Mouse (Mus musculus) MEL (cell line): Measurements from ENCODE around the gene Chd6. TPM values are rescaled to one million over a fixed set of nuclear protein-coding genes. Genes with fewer than 3 reads are reported as not detected.

Experiments
- DNase-seq: peaks from one replicate; pipeline ENCODE4 v3.0.0; 2011; ENCODE audit warnings: low read depth, low spot score
- H3K27ac ChIP-seq: 2 replicates; pipeline ENCODE4 v1.5.1; 2012; ENCODE audit warnings: low read depth, mild to moderate bottlenecking, control low read depth, low read length, moderate library complexity; ENCODE audit not compliant: control insufficient read depth
- H3K27me3 ChIP-seq, 2 experiments: fragments of 150-350 bp in 1 of 2; sonication (generic) in 1 of 2; 2 replicates each; pipeline ENCODE4 v1.6.1; 2012; ENCODE audit warnings: low read length in 2 of 2, mild to moderate bottlenecking in 2 of 2, improper control_type of control experiment in 1 of 2, moderate library complexity in 1 of 2; ENCODE audit not compliant: insufficient read depth in 2 of 2, control insufficient read depth in 1 of 2
- H3K36me3 ChIP-seq, 2 experiments: 2 replicates each; pipeline ENCODE4 v1.6.1; 2012 to 2014; ENCODE audit warnings: low read length in 2 of 2, improper control_type of control experiment in 1 of 2, inconsistent platforms in 1 of 2, mild to moderate bottlenecking in 1 of 2; ENCODE audit not compliant: insufficient read depth in 2 of 2, control insufficient read depth in 1 of 2
- H3K4me1 ChIP-seq, 2 experiments: fragments of 150-350 bp in 1 of 2; sonication (generic) in 1 of 2; 2 replicates each; pipeline ENCODE4 v1.6.1; 2012; ENCODE audit warnings: low read length in 2 of 2, improper control_type of control experiment in 1 of 2, mild to moderate bottlenecking in 1 of 2; ENCODE audit not compliant: insufficient read depth in 2 of 2, control insufficient read depth in 1 of 2
- H3K4me3 ChIP-seq, 2 experiments: fragments of 150-350 bp in 1 of 2; sonication (generic) in 1 of 2; 2 replicates each; pipeline ENCODE4 v1.5.1; 2012; ENCODE audit warnings: low read depth in 2 of 2, low read length in 2 of 2, mild to moderate bottlenecking in 2 of 2, moderate library complexity in 2 of 2, control low read depth in 1 of 2, improper control_type of control experiment in 1 of 2; ENCODE audit not compliant: control insufficient read depth in 1 of 2, insufficient read depth in 1 of 2
- H3K79me2 ChIP-seq: 2 replicates; pipeline ENCODE4 v1.6.1; 2012; ENCODE audit warnings: mild to moderate bottlenecking, low read length, moderate library complexity; ENCODE audit not compliant: control insufficient read depth, poor library complexity, insufficient read depth
- H3K9ac ChIP-seq: 2 replicates; pipeline ENCODE4 v1.6.1; 2012; ENCODE audit warnings: low read depth, mild to moderate bottlenecking, control low read depth, low read length, moderate library complexity; ENCODE audit not compliant: control insufficient read depth, poor library complexity, severe bottlenecking
- H3K9me3 ChIP-seq: fragments of 150-350 bp; sonication (generic); replicated peaks from 2 replicates; pipeline ENCODE4 v1.6.1; 2012; ENCODE audit warnings: mild to moderate bottlenecking, low read length, improper control_type of control experiment, moderate library complexity; ENCODE audit not compliant: insufficient read depth
- CHD1 ChIP-seq: IDR thresholded peaks from 2 replicates; pipeline ENCODE4 v1.6.1; 2012; ENCODE audit warnings: low read depth, mild to moderate bottlenecking, inconsistent platforms, low read length, improper control_type of control experiment
- E2F4 ChIP-seq: IDR thresholded peaks from 2 replicates; pipeline ENCODE4 v1.6.1; 2011; ENCODE audit warnings: low read depth, low read length, improper control_type of control experiment, borderline replicate concordance
- ELF1 ChIP-seq: IDR thresholded peaks from 2 replicates; pipeline ENCODE4 v1.6.1; 2014; ENCODE audit warnings: low read depth, mild to moderate bottlenecking, inconsistent platforms, low read length, improper control_type of control experiment, moderate library complexity
- EP300 ChIP-seq, 2 experiments: IDR thresholded peaks; 2 replicates each; pipeline ENCODE4 v1.6.1; 2011; ENCODE audit warnings: improper control_type of control experiment in 2 of 2, low read length in 2 of 2, low read depth in 1 of 2, mild to moderate bottlenecking in 1 of 2
- GABPA ChIP-seq: IDR thresholded peaks from 2 replicates; pipeline ENCODE4 v1.6.1; 2012; ENCODE audit warnings: low read depth, mild to moderate bottlenecking, inconsistent platforms, low read length, improper control_type of control experiment, moderate library complexity
- GATA1 ChIP-seq: IDR thresholded peaks from 2 replicates; pipeline ENCODE4 v1.6.1; 2011; ENCODE audit warnings: low read depth, low read length, improper control_type of control experiment
- HCFC1 ChIP-seq: IDR thresholded peaks from 2 replicates; pipeline ENCODE4 v1.6.1; 2012; ENCODE audit warnings: low read depth, mild to moderate bottlenecking, inconsistent platforms, low read length, improper control_type of control experiment, moderate library complexity
- JUND ChIP-seq: IDR thresholded peaks from 2 replicates; pipeline ENCODE4 v1.6.1; 2011; ENCODE audit warnings: low read depth, mild to moderate bottlenecking, improper control_type of control experiment, low read length
- KAT2A ChIP-seq: conservative IDR thresholded peaks from 2 replicates; pipeline ENCODE4 v1.6.1; 2012; ENCODE audit warnings: low read depth, low read length, improper control_type of control experiment, inconsistent platforms
- MAFK ChIP-seq: IDR thresholded peaks from 2 replicates; pipeline ENCODE4 v1.6.1; 2011; ENCODE audit warnings: low read depth, mild to moderate bottlenecking, low read length, improper control_type of control experiment, borderline replicate concordance
- MAX ChIP-seq: IDR thresholded peaks from 2 replicates; pipeline ENCODE4 v1.6.1; 2011; ENCODE audit warnings: low read length, improper control_type of control experiment
- MAZ ChIP-seq: IDR thresholded peaks from 2 replicates; pipeline ENCODE4 v1.6.1; 2012; ENCODE audit warnings: low read depth, mild to moderate bottlenecking, inconsistent platforms, low read length, improper control_type of control experiment
- MYB ChIP-seq: IDR thresholded peaks from 2 replicates; pipeline ENCODE4 v1.6.1; 2011; ENCODE audit warnings: mild to moderate bottlenecking, low read depth, low read length, improper control_type of control experiment
- POLR2A ChIP-seq, 2 experiments: IDR thresholded peaks; 2 replicates each; pipeline ENCODE4 v1.6.1; 2011 to 2012; ENCODE audit warnings: low read length in 2 of 2, mild to moderate bottlenecking in 2 of 2, control low read depth in 1 of 2, improper control_type of control experiment in 1 of 2, low read depth in 1 of 2, moderate library complexity in 1 of 2; ENCODE audit not compliant: control insufficient read depth in 1 of 2, insufficient read depth in 1 of 2, poor library complexity in 1 of 2
- RCOR1 ChIP-seq: IDR thresholded peaks from 2 replicates; pipeline ENCODE4 v1.6.1; 2012; ENCODE audit warnings: low read depth, mild to moderate bottlenecking, inconsistent platforms, low read length, improper control_type of control experiment
- SMC3 ChIP-seq: IDR thresholded peaks from 2 replicates; pipeline ENCODE4 v1.6.1; 2011; ENCODE audit warnings: low read depth, low read length, improper control_type of control experiment
- TBP ChIP-seq: IDR thresholded peaks from 2 replicates; pipeline ENCODE4 v1.8.0; 2011; ENCODE audit warnings: low read depth, low read length, improper control_type of control experiment
- TCF12 ChIP-seq: IDR thresholded peaks from 2 replicates; pipeline ENCODE4 v1.6.1; 2014; ENCODE audit warnings: low read depth, mild to moderate bottlenecking, inconsistent platforms, low read length, improper control_type of control experiment, moderate library complexity
- UBTF ChIP-seq: IDR thresholded peaks from 2 replicates; pipeline ENCODE4 v1.6.1; 2012; ENCODE audit warnings: low read depth, mild to moderate bottlenecking, inconsistent platforms, low read length, improper control_type of control experiment, moderate library complexity, borderline replicate concordance; ENCODE audit not compliant: insufficient read depth
- USF1 ChIP-seq: IDR thresholded peaks from 2 replicates; pipeline ENCODE4 v1.6.1; 2014; ENCODE audit warnings: low read depth, mild to moderate bottlenecking, inconsistent platforms, low read length, improper control_type of control experiment, moderate library complexity
- USF2 ChIP-seq, 2 experiments: IDR thresholded peaks; 2 replicates each; pipeline ENCODE4 v1.6.1; 2011 to 2012; ENCODE audit warnings: improper control_type of control experiment in 2 of 2, low read length in 2 of 2, borderline replicate concordance in 1 of 2, inconsistent platforms in 1 of 2, low read depth in 1 of 2, mild to moderate bottlenecking in 1 of 2; ENCODE audit not compliant: insufficient read depth in 1 of 2
- ZKSCAN1 ChIP-seq: IDR thresholded peaks from 2 replicates; pipeline ENCODE4 v1.6.1; 2012; ENCODE audit warnings: low read depth, mild to moderate bottlenecking, inconsistent platforms, low read length, improper control_type of control experiment, moderate library complexity
- ZMIZ1 ChIP-seq: IDR thresholded peaks from 2 replicates; pipeline ENCODE4 v1.6.1; 2012; ENCODE audit warnings: low read depth, mild to moderate bottlenecking, inconsistent platforms, low read length, improper control_type of control experiment, moderate library complexity
- polyA plus RNA-seq, 2 experiments: library from polyadenylated mRNA; stranded (reverse) in 1 of 2; unstranded in 1 of 2; fragments of >175 nt in 1 of 2; fragments of >200 nt in 1 of 2; gene quantifications; 2 replicates each; pipeline versions ENCODE4 v1.2.1 to v1.2.4; 2012; ENCODE audit warnings: low replicate concordance in 2 of 2, low read depth in 1 of 2; ENCODE audit not compliant: insufficient read length in 2 of 2, insufficient read depth in 1 of 2, missing spikeins in 1 of 2
- total RNA-seq: library from RNA; depleted of rRNA; stranded (reverse); fragments of 300-350 nt; gene quantifications from 2 replicates; pipeline ENCODE4 v1.2.3, GENCODE M21; 2012

Chd6 gene
- total and polyA plus RNA-seq, 3 experiments: 9.7 to 200 (median 15.4) TPM

GRCm38 (mm10) chr2:161112011-161112410, 3.1 kb upstream of the Chd6 start:
- H3K79me2 ChIP-seq: peaks cover 11% of the 10 kb centered on the region
- TF ChIP-seq CHD1 (no peak), MAX (no peak), GATA1 (no peak), GABPA (no peak), MAZ (no peak), JUND (no peak), HCFC1 (no peak), E2F4 (no peak), ZKSCAN1 (no peak), UBTF (no peak), RCOR1 (no peak), EP300 (IDR thresholded peaks at IDR 0.05; ENCODE audit: low read depth in 1 of 2, low read length in 2 of 2) (no peak), TBP (no peak)
- H3K4me3 ChIP-seq: no peak overlapping the region
- no peaks in the 10 kb centered on the region; a peak in 1 of 4 replicates for H3K27me3 ChIP-seq
- H3K36me3 ChIP-seq: peaks cover 0 to 7% of the 10 kb centered on the region in 2 experiments; a peak in 2 of 4 replicates
- no peak overlapping the region for H3K27ac ChIP-seq
- H3K9me3 ChIP-seq: no peaks in the 10 kb centered on the region
- H3K9ac ChIP-seq: no peak overlapping the region
- no peak for DNase-seq
- peaks cover 6 to 9% of the 10 kb centered on the region in 2 experiments for H3K4me1 ChIP-seq

GRCm38 (mm10) chr2:161109398-161109821, 535 bp upstream of the Chd6 start:
- H3K36me3 ChIP-seq: peaks cover 0 to 12% of the 10 kb centered on the region in 2 experiments; a peak in 2 of 4 replicates
- peaks cover 6 to 9% of the 10 kb centered on the region in 2 experiments for H3K4me1 ChIP-seq
- H3K9ac ChIP-seq: peak overlapping the region; percentile 61
- no peaks in the 10 kb centered on the region for H3K9me3 ChIP-seq
- H3K27ac ChIP-seq: no peak overlapping the region
- H3K4me3 ChIP-seq: peak overlapping the region; percentile 64 to 69
- no peaks in the 10 kb centered on the region; a peak in 1 of 4 replicates for H3K27me3 ChIP-seq
- TF ChIP-seq MYB: no peak
- no peak for TF ChIP-seq ZMIZ1
- TF ChIP-seq EP300 (IDR thresholded peaks at IDR 0.05; ENCODE audit: low read depth in 1 of 2, low read length in 2 of 2): no peak
- no peak for TF ChIP-seq ZKSCAN1
- TF ChIP-seq ELF1: no peak
- no peak for TF ChIP-seq POLR2A (IDR thresholded peaks at IDR 0.05; ENCODE audit: control insufficient read depth in 1 of 2, insufficient read depth in 1 of 2, low read depth in 1 of 2, low read length in 2 of 2, poor library complexity in 1 of 2)
- TF ChIP-seq USF1: no peak
- no peak for TF ChIP-seq SMC3
- TF ChIP-seq USF2 (IDR thresholded peaks at IDR 0.05; ENCODE audit: borderline replicate concordance in 1 of 2, insufficient read depth in 1 of 2, low read depth in 1 of 2, low read length in 2 of 2): no peak
- no peak for TF ChIP-seq MAFK
- no peak for TF ChIP-seq KAT2A
- TF ChIP-seq TCF12: no peak
- TF ChIP-seq, all 39 proteins: peak for 0
- no peak for DNase-seq
- peaks cover 23% of the 10 kb centered on the region for H3K79me2 ChIP-seq
